Mouse (Mus musculus) heart, postnatal 4 days (tissue): ENCODE results near the gene C6. TPM values are rescaled to one million over a fixed set of nuclear protein-coding genes. Genes with fewer than 3 reads are reported as not detected.

ENCODE experiments used
- DNase-seq: peaks from one replicate; pipeline ENCODE4 v3.0.0; 2021
- total RNA-seq, 2 experiments: library from RNA; stranded (reverse); gene quantifications; 2 replicates each; pipeline ENCODE4 v1.2.3; 2021

Gene C6
- total RNA-seq, result not detected

- DNase-seq, result no peak
Measured at GRCm38 (mm10) chr15:4726830-4727310, at the start of gene C6. Gene C6 (plus strand): TSS chr15:4727175.

GRCm38 (mm10) chr15:4697604-4698003 is 29.4 kb upstream of the C6 start:
- no peak for DNase-seq

GRCm38 (mm10) chr15:4734150-4734549 is 7.2 kb downstream of the C6 start:
- no peak for DNase-seq

GRCm38 (mm10) chr15:4734996-4735609 is 8.1 kb downstream of the C6 start:
- DNase-seq, result no peak

GRCm38 (mm10) chr15:4747656-4748055 is 20.7 kb downstream of the C6 start:
- no peak for DNase-seq

GRCm38 (mm10) chr15:4790378-4790777 is 63.4 kb downstream of the C6 start:
- DNase-seq, result no peak

GRCm38 (mm10) chr15:4796861-4797260 is 69.9 kb downstream of the C6 start:
- no peak for DNase-seq

- DNase-seq, result no peak
Measured at GRCm38 (mm10) chr15:4804256-4804655, 77.3 kb downstream of the C6 start.

GRCm38 (mm10) chr15:4808131-4808530 is 81.2 kb downstream of the C6 start:
- no peak for DNase-seq

- no peak for DNase-seq
Measured at GRCm38 (mm10) chr15:4814976-4815375, 88.0 kb downstream of the C6 start.

- no peak for DNase-seq
Measured at GRCm38 (mm10) chr15:4815711-4816110, 88.7 kb downstream of the C6 start.

- no peak for DNase-seq
Measured at GRCm38 (mm10) chr15:4816752-4817493, 89.9 kb downstream of the C6 start.

- no peak for DNase-seq
Measured at GRCm38 (mm10) chr15:4818437-4818836, 91.5 kb downstream of the C6 start.

- no peak for DNase-seq
Measured at GRCm38 (mm10) chr15:4821161-4821560, 94.2 kb downstream of the C6 start.

GRCm38 (mm10) chr15:4821824-4822223 is 94.8 kb downstream of the C6 start:
- no peak for DNase-seq

GRCm38 (mm10) chr15:4827736-4828135 is 100.8 kb downstream of the C6 start:
- DNase-seq, result no peak

- no peak for DNase-seq
Measured at GRCm38 (mm10) chr15:4836354-4836753, 109.4 kb downstream of the C6 start.

- no peak for DNase-seq
Measured at GRCm38 (mm10) chr15:4850015-4850414, 123.0 kb downstream of the C6 start.

Other genes starting within 250 kb of the C6 start
- gene Mroh2b, start 171.6 kb downstream of the C6 start, total RNA-seq, result not detected